Mouse (Mus musculus): ENCODE results near the gene Ttn. TPM values are rescaled to one million over a fixed set of nuclear protein-coding genes. Genes with fewer than 3 reads are reported as not detected.

The Ttn gene
- polyA plus RNA-seq, 1 experiment from 2014 or later, result 570 TPM

DNA sequence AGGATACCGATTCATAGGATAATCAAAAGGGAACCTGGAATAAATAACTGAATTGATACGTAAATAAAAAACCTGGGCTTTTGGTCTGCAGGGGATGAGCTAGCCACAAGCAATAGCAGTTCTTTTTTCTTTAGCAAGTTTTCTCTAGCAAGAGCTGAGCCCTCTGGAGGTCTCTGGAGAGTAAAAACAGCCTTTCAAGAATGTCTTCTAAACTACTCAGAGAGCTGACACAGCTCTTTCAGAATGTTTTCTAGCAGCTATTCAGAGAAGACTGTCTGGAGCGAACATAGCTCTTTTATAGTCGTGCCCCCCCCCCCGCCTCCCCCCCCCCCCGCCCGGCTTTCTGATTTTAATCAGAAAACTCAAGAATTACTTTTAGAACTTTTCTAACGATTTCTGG, 322.9 kb downstream of the Ttn start:
- H3K9me3 ChIP-seq (replicated peaks), result no peaks in the 10 kb centered on the region
- H3K36me3 ChIP-seq, result peaks cover 22% of the 10 kb centered on the region
- H3K9ac ChIP-seq, result no peak overlapping the region
- H3K4me2 ChIP-seq, result no peak overlapping the region
- 61% methylated on average over 7 of the region's 8 CpGs for WGBS
- no peaks in the 10 kb centered on the region for H3K27me3 ChIP-seq (replicated peaks)
- H3K4me1 ChIP-seq (replicated peaks), result no peaks in the 10 kb centered on the region
- ATAC-seq (ENCODE audit: insufficient number of reproducible peaks, low FRiP score), result no peak
- no peak overlapping the region for H3K27ac ChIP-seq (ENCODE audit: poor library complexity, severe bottlenecking)
- H3K4me3 ChIP-seq, result no peak overlapping the region

DNA sequence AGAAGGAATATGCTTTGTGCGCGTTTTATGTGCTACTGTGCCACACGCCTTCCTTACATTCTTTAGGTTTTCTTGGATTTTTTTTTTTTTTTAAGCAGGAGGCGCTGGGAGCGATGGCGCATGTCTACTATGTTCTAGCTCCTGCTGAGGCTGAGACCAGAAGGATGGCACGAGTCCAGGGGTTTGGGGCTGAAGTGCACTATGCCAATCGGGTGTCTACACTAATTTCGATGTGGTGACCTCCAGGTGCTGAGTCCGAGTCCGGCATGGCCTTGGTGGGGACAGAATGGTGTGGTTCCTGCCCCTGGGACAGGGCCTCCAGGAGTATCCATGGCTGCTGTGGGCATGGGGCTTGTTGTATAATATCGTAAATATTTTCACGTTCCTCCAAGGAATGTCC, 323.8 kb downstream of the Ttn start:
- Histone ChIP-seq H3K27ac (ENCODE audit: poor library complexity, severe bottlenecking) (no peak overlapping the region), H3K36me3 (peaks cover 15% of the 10 kb centered on the region), H3K27me3 (replicated peaks) (no peaks in the 10 kb centered on the region), H3K4me1 (replicated peaks) (no peaks in the 10 kb centered on the region), H3K9ac (no peak overlapping the region), H3K4me2 (no peak overlapping the region), H3K9me3 (replicated peaks) (no peaks in the 10 kb centered on the region), H3K4me3 (no peak overlapping the region)
- ATAC-seq (ENCODE audit: insufficient number of reproducible peaks, low FRiP score), result no peak
- 79% methylated on average over 13 of the region's 13 CpGs for WGBS

DNA sequence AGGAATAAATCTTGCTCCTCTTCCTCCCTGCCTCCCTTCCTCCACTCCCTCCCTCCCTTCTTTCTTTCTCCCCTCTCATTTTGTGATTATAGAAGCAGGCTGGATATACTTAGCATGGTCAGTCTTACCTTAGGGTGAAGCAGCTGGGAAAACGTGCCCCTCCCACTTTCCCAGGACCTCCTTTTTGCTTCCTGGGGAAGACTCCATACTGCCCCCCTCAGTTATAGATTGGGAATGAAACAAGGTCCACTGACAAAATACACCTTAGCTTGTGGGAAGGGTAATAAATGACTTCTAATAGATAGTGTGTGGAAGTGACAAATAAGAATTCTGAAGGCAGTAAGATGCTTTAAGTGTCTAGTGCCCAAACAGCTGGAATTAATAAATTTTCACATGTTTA, 326.4 kb downstream of the Ttn start:
- H3K27ac ChIP-seq (ENCODE audit: poor library complexity, severe bottlenecking), result no peak overlapping the region
- no peak overlapping the region for H3K9ac ChIP-seq
- H3K4me2 ChIP-seq, result no peak overlapping the region
- H3K27me3 ChIP-seq (replicated peaks), result no peaks in the 10 kb centered on the region
- no peaks in the 10 kb centered on the region for H3K4me1 ChIP-seq (replicated peaks)
- ATAC-seq (ENCODE audit: insufficient number of reproducible peaks, low FRiP score), result no peak
- no peak overlapping the region for H3K4me3 ChIP-seq
- no peaks in the 10 kb centered on the region for H3K36me3 ChIP-seq
- WGBS, result 9% methylated on average over 1 of the region's 1 CpGs
- H3K9me3 ChIP-seq (replicated peaks), result no peaks in the 10 kb centered on the region

DNA sequence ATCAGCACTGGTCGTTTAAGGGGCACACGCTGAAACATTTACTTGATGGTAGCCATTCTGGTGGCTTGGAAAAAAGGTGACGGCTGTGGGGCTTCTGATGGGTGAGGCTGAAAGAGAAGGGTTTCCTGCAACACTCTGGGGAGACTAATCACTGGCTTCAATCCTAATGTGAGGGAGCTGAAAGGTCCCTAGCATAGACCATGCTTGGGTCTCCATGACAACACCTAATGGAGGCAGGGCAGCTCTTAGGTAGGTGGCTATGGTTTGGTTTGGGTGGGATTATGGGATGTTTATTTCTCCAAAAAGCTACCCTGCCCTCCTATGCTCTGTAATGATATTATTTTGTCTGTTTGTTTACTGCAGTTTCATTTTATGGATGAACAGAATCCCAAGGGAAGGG, 326.9 kb downstream of the Ttn start:
- no peaks in the 10 kb centered on the region for H3K4me1 ChIP-seq (replicated peaks)
- H3K36me3 ChIP-seq, result no peaks in the 10 kb centered on the region
- H3K4me3 ChIP-seq, result no peak overlapping the region
- no peaks in the 10 kb centered on the region for H3K27me3 ChIP-seq (replicated peaks)
- H3K9ac ChIP-seq, result no peak overlapping the region
- H3K27ac ChIP-seq (ENCODE audit: poor library complexity, severe bottlenecking), result no peak overlapping the region
- no peaks in the 10 kb centered on the region for H3K9me3 ChIP-seq (replicated peaks)
- 65% methylated on average over 3 of the region's 3 CpGs for WGBS
- no peak for ATAC-seq (ENCODE audit: insufficient number of reproducible peaks, low FRiP score)
- H3K4me2 ChIP-seq, result no peak overlapping the region

DNA sequence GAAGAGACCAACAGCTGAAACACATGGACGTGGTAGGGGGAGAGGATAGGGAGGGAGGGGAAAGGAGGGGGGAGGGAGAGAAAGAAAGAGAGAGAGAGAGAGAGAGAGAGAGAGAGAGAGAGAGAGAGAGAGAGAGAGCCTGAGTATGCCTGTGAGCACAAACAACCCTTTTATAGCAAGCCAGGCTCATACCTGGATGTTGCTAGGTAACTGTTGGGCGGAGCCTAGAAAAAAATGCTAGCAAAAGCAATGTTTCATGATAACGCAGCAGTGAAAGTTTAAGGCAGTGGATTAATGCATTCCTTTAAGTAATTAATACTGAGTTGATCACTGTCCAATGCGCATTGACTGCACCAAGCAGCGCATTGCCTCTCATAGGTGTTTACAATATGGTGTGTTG, 327.7 kb downstream of the Ttn start:
- H3K9me3 ChIP-seq (replicated peaks), result no peaks in the 10 kb centered on the region
- no peak overlapping the region for H3K27ac ChIP-seq (ENCODE audit: poor library complexity, severe bottlenecking)
- H3K4me1 ChIP-seq (replicated peaks), result no peaks in the 10 kb centered on the region
- no peaks in the 10 kb centered on the region for H3K27me3 ChIP-seq (replicated peaks)
- WGBS, result 73% methylated on average over 5 of the region's 5 CpGs
- H3K4me2 ChIP-seq, result no peak overlapping the region
- no peaks in the 10 kb centered on the region for H3K36me3 ChIP-seq
- no peak overlapping the region for H3K4me3 ChIP-seq
- ATAC-seq (ENCODE audit: insufficient number of reproducible peaks, low FRiP score), result no peak
- no peak overlapping the region for H3K9ac ChIP-seq

Other genes starting within 250 kb of the Ttn start
- 191 and 206 TPM in 2 replicates for gene Ccdc141, start 188.1 kb upstream of the Ttn start, polyA plus RNA-seq (2016; fragmentation: Nextera tagmentation; extraction: Ambion mirVana)

Measured in heart, embryonic 12.5 days (tissue).